Mouse (Mus musculus) activated CD4-positive, CD25-positive, alpha-beta regulatory T cell, adult 4 months (primary cell): ENCODE data around the gene Nck2. TPM values are rescaled to one million over a fixed set of nuclear protein-coding genes. Genes with fewer than 3 reads are reported as not detected.

ENCODE experiments used
- ATAC-seq: one replicate; pipeline ENCODE4 v1.8.0; 2017
- polyA plus RNA-seq, 2 experiments: library from polyadenylated mRNA; unstranded; fragments of 100-300 nt; shearing (Covaris generic); gene quantifications; one replicate each; pipeline ENCODE4 v1.2.1; 2017

Gene Nck2
- polyA plus RNA-seq, 2 experiments from 2014 or later, result 18.5 to 24.0 TPM

GRCm38 (mm10) chr1:43433853-43434252 is 10.5 kb upstream of the Nck2 start:
- no peak for ATAC-seq

- no peak for ATAC-seq
Measured at GRCm38 (mm10) chr1:43436554-43436953, 7.8 kb upstream of the Nck2 start.

- ATAC-seq, result no peak
Measured at GRCm38 (mm10) chr1:43439261-43439660, 5.1 kb upstream of the Nck2 start.

- no peak for ATAC-seq
Measured at GRCm38 (mm10) chr1:43442568-43442967, 1.8 kb upstream of the Nck2 start.

- peak; percentile 72 for ATAC-seq
Measured at GRCm38 (mm10) chr1:43445170-43446088, 1.1 kb downstream of the Nck2 start.

- ATAC-seq, result peak; percentile 51
Measured at GRCm38 (mm10) chr1:43446089-43446533, 1.7 kb downstream of the Nck2 start.

GRCm38 (mm10) chr1:43446731-43447601 is 2.6 kb downstream of the Nck2 start:
- ATAC-seq, result peak; percentile 15

- no peak for ATAC-seq
Measured at GRCm38 (mm10) chr1:43447602-43448287, 3.4 kb downstream of the Nck2 start.

- ATAC-seq, result no peak
Measured at GRCm38 (mm10) chr1:43450811-43451210, 6.4 kb downstream of the Nck2 start.

GRCm38 (mm10) chr1:43453683-43454082 is 9.3 kb downstream of the Nck2 start:
- ATAC-seq, result no peak

- ATAC-seq, result no peak
Measured at GRCm38 (mm10) chr1:43454741-43455140, 10.4 kb downstream of the Nck2 start.

- no peak for ATAC-seq
Measured at GRCm38 (mm10) chr1:43455196-43455595, 10.8 kb downstream of the Nck2 start.

GRCm38 (mm10) chr1:43457012-43457766 is 12.8 kb downstream of the Nck2 start:
- peak; percentile 72 for ATAC-seq

- no peak for ATAC-seq
Measured at GRCm38 (mm10) chr1:43460468-43460867, 16.1 kb downstream of the Nck2 start.

GRCm38 (mm10) chr1:43462666-43463065 is 18.3 kb downstream of the Nck2 start:
- no peak for ATAC-seq

GRCm38 (mm10) chr1:43463941-43464682 is 19.7 kb downstream of the Nck2 start:
- ATAC-seq, result no peak

GRCm38 (mm10) chr1:43464976-43465375 is 20.6 kb downstream of the Nck2 start:
- ATAC-seq, result peak; percentile 82

- peak; percentile 40 for ATAC-seq
Measured at GRCm38 (mm10) chr1:43465957-43466624, 21.7 kb downstream of the Nck2 start.

GRCm38 (mm10) chr1:43467656-43468055 is 23.3 kb downstream of the Nck2 start:
- ATAC-seq, result peak; percentile 12

GRCm38 (mm10) chr1:43468207-43468606 is 23.8 kb downstream of the Nck2 start:
- ATAC-seq, result no peak

- no peak for ATAC-seq
Measured at GRCm38 (mm10) chr1:43468978-43469377, 24.6 kb downstream of the Nck2 start.
